ENCODE assay signal across 9 mouse cellular contexts in genomic region chr3:18868117-18868739, GRCm38 (mm10).
DNase-seq lines count a peak whose midpoint lies in the region; ATAC-seq lines count a peak whose summit lies in the region.
"Had no signal": no experiment of that assay in that cellular context is flagged by ENCODE, and none has a peak within 500 bp of the region (broad histone marks: within the 10 kb centered on the region; RNA-seq: fewer than 3 reads in every experiment).

No protein-coding gene starts in this region.

- DNase-seq in hindbrain, embryonic 11.5 days (ENCODE audit: low spot score): no peak
- DNase-seq in embryo, embryonic 10.5 days (ENCODE audit: low spot score): peak; percentile 3
- peak; percentile 18 for DNase-seq in kidney, postnatal 10 days
- peak; percentile 60 for DNase-seq in lung, postnatal 36 days
- DNase-seq in right cerebral cortex, adult 18-20 months: no peak
- DNase-seq: cerebellum, adult 11-12 months had no signal

- H3K27ac ChIP-seq in hindbrain, embryonic 13.5 days: no peak overlapping the region
- H3K27ac ChIP-seq in hindbrain, embryonic 11.5 days (ENCODE audit: low read depth, low read length): no peak overlapping the region
- no peak overlapping the region for H3K27ac ChIP-seq in heart, embryonic 11.5 days (ENCODE audit: low read depth, low read length)

- H3K36me3 ChIP-seq in hindbrain, embryonic 13.5 days: no peaks in the 10 kb centered on the region
- no peaks in the 10 kb centered on the region for H3K36me3 ChIP-seq in hindbrain, embryonic 11.5 days (ENCODE audit: control insufficient read depth, insufficient read depth, low read length)
- H3K36me3 ChIP-seq in heart, embryonic 11.5 days (ENCODE audit: control insufficient read depth, insufficient read depth, low read length): no peaks in the 10 kb centered on the region

- H3K4me1 ChIP-seq in hindbrain, embryonic 13.5 days (replicated peaks): no peaks in the 10 kb centered on the region
- no peaks in the 10 kb centered on the region for H3K4me1 ChIP-seq in hindbrain, embryonic 11.5 days (replicated peaks; ENCODE audit: control insufficient read depth, insufficient read depth, low read length)
- H3K4me1 ChIP-seq in heart, embryonic 11.5 days (ENCODE audit: control insufficient read depth, insufficient read depth, low read length): no peaks in the 10 kb centered on the region

- H3K4me2 ChIP-seq in hindbrain, embryonic 13.5 days: no peak overlapping the region
- H3K4me2 ChIP-seq in hindbrain, embryonic 11.5 days (replicated peaks; ENCODE audit: low read depth, low read length): no peak overlapping the region
- no peak overlapping the region for H3K4me2 ChIP-seq in heart, embryonic 11.5 days

- WGBS in hindbrain, embryonic 13.5 days: 73% methylated on average over 4 of the region's 4 CpGs
- 79% methylated on average over 4 of the region's 4 CpGs for WGBS in hindbrain, embryonic 11.5 days
- WGBS in heart, embryonic 11.5 days (ENCODE audit: insufficient replicate concordance): 68% methylated on average over 4 of the region's 4 CpGs

- no peaks in the 10 kb centered on the region for H3K27me3 ChIP-seq in hindbrain, embryonic 13.5 days
- no peaks in the 10 kb centered on the region for H3K27me3 ChIP-seq in hindbrain, embryonic 11.5 days (ENCODE audit: control insufficient read depth, insufficient read depth, low read length)
- no peaks in the 10 kb centered on the region for H3K27me3 ChIP-seq in heart, embryonic 11.5 days (ENCODE audit: control insufficient read depth, insufficient read depth, low read length)

- peak; percentile 54; the same call in 1 of the 2 replicates for ATAC-seq in hindbrain, embryonic 13.5 days (ENCODE audit: low FRiP score)
- no peak for ATAC-seq in hindbrain, embryonic 11.5 days (ENCODE audit: low FRiP score)
- ATAC-seq in granulocyte monocyte progenitor cell, adult 5-6 weeks (replicated peaks; ENCODE audit: poor library complexity, severe bottlenecking): no peak
- no peak for ATAC-seq in heart, embryonic 11.5 days (replicated peaks; ENCODE audit: insufficient number of reproducible peaks, low FRiP score, low TSS enrichment)

- no peak overlapping the region for H3K9ac ChIP-seq in hindbrain, embryonic 13.5 days
- no peak overlapping the region for H3K9ac ChIP-seq in hindbrain, embryonic 11.5 days (ENCODE audit: low read depth, low read length)
- no peak overlapping the region for H3K9ac ChIP-seq in heart, embryonic 11.5 days (ENCODE audit: low read depth, low read length)

- no peak overlapping the region for H3K4me3 ChIP-seq in hindbrain, embryonic 13.5 days
- H3K4me3 ChIP-seq in hindbrain, embryonic 11.5 days (ENCODE audit: low read depth, low read length): no peak overlapping the region
- H3K4me3 ChIP-seq in heart, embryonic 11.5 days (ENCODE audit: low read depth, low read length): no peak overlapping the region

- H3K9me3 ChIP-seq in hindbrain, embryonic 13.5 days: no peaks in the 10 kb centered on the region
- no peaks in the 10 kb centered on the region for H3K9me3 ChIP-seq in hindbrain, embryonic 11.5 days (ENCODE audit: control insufficient read depth, low read length)
- H3K9me3 ChIP-seq in heart, embryonic 11.5 days (replicated peaks; ENCODE audit: control insufficient read depth, low read length): no peaks in the 10 kb centered on the region

Comparison
In these comparisons a context has a peak if more than half of its experiments do, and no peak if none do; other contexts are left out.
1. DNase-seq: peak in embryo, embryonic 10.5 days (single experiment), kidney, postnatal 10 days (single experiment) and lung, postnatal 36 days (single experiment); none in hindbrain, embryonic 11.5 days (single experiment) and right cerebral cortex, adult 18-20 months (single experiment).